Mouse (Mus musculus) hindbrain, embryonic 16.5 days (tissue): ENCODE measurements around the gene Rrp7a. TPM values are rescaled to one million over a fixed set of nuclear protein-coding genes. Genes with fewer than 3 reads are reported as not detected.

Source experiments
- polyA plus RNA-seq: library from polyadenylated mRNA; unstranded; fragments of >200 nt; fragmentation: Nextera tagmentation; extraction: Ambion mirVana; gene quantifications from 2 replicates; pipeline ENCODE4 v1.2.1, GENCODE M21; 2015

Gene Rrp7a
- polyA plus RNA-seq, 1 experiment from 2014 or later: 78.2 TPM

Other genes with a start within 250 kb of the Rrp7a start
- gene Tcf20, start 134.9 kb downstream of the Rrp7a start, polyA plus RNA-seq: 9.3 TPM in 2 replicates
- 2.2 and 2.5 TPM in 2 replicates for gene Nfam1, start 89.5 kb downstream of the Rrp7a start, polyA plus RNA-seq
- 34.2 and 36.4 TPM in 2 replicates for gene Serhl, start 33.3 kb downstream of the Rrp7a start, polyA plus RNA-seq
- gene Poldip3, start 26.6 kb upstream of the Rrp7a start, polyA plus RNA-seq: 122 and 134 TPM in 2 replicates
- 130 and 163 TPM in 2 replicates for gene Cyb5r3, start 49.8 kb upstream of the Rrp7a start, polyA plus RNA-seq
- 4.9 and 6.5 TPM in 2 replicates for gene A4galt, start 129.0 kb upstream of the Rrp7a start, polyA plus RNA-seq
- 39.4 and 43.3 TPM in 2 replicates for gene Arfgap3, start 227.4 kb upstream of the Rrp7a start, polyA plus RNA-seq